Mouse (Mus musculus) frontal cortex, postnatal 14 days (tissue): ENCODE measurements around the gene Pcnx2.

Experiments
- DNase-seq, 2 experiments: peaks; one replicate each; pipeline ENCODE4 v3.0.0; 2022; ENCODE audit warnings: low spot score in 2 of 2

The Pcnx2 gene

GRCm38 (mm10) chr8:125711514-125711913 lies 186.6 kb downstream of the Pcnx2 start:
- no peak for DNase-seq

DNA sequence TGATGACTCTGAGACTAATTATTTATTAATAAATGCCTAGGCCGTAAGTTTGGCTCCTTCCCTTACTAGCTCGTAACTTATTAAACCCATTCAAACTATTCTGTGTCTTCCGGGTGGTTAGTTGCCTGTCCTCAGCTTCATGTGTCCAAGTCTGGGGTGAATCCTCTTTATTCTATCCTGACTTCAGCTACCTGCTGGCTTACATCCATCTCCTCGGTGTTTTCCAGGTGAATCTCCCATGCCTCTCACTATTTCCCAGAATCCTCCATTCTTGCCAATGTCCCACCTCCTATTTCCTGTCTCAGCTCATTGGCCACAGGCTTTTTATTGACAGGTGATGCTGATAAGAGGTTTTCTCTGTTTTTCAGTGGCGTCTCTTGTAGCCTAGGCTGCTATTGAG lies 188.9 kb downstream of the Pcnx2 start:
- no peak for DNase-seq

- no peak for DNase-seq
Observed at GRCm38 (mm10) chr8:125705816-125706215, 192.3 kb downstream of the Pcnx2 start.

DNA sequence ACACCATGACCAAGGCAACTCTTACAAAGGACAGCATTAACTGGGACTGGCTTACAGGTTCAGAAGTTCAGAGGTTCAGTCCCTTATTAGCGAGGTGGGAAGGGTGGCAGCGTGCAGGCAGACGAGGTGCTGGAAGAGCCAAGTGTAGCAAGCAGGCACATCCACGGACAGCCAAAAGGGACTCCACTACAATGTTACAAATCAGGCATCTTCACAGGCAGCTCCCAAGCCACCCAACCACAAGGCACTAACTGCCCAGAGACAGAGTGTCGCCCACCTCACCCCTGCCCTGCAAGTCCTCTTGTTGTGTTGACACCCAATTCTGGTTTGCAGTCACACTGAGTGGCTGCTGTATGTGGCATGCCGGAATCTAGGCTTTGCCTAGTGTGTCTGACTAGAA lies 193.7 kb downstream of the Pcnx2 start:
- DNase-seq = no peak

DNA sequence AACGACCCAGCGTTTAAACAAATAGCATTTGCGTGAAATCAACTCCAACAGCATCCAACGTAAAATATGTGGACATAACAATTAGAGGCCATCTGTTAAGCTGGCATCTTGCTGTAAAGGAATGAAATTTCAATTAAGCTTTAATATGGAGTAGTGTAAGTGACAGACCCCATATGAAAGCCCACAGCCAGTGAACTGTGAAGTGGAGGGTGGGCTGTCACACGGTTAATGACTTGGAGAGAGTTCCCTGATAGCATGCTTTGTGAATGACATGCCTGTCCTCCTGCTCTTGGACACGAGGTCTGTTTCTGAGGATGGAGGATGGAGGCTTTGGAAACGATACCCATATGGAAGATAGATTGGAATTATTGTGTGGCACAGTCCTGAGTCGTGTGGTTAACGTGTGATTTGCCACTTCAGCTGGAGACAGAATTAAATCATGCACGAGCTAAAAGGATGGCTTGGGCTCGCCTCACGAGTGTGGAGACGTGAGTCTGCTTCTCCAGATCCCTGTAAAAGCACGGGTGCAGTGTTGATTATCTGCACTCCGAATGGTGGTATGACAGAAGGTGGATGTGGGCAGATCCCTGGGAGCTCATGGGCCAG lies 195.1 kb downstream of the Pcnx2 start:
- no peak for DNase-seq
